Mouse (Mus musculus): ENCODE results near the gene Pglyrp1. TPM values are rescaled to one million over a fixed set of nuclear protein-coding genes. Genes with fewer than 3 reads are reported as not detected.

Gene Pglyrp1
- polyA plus RNA-seq, 1 experiment: not detected

GRCm38 (mm10) chr7:18872816-18873215 lies 1.7 kb downstream of the Pglyrp1 start:
- no peaks in the 10 kb centered on the region for H3K36me3 ChIP-seq (ENCODE audit: control insufficient read depth, insufficient read depth)
- no peaks in the 10 kb centered on the region for H3K79me2 ChIP-seq (ENCODE audit: control insufficient read depth, insufficient read depth)
- H3K4me3 ChIP-seq: no peak overlapping the region
- H3K4me2 ChIP-seq (ENCODE audit: low read depth): peak overlapping the region; percentile 91
- no peak for TF ChIP-seq MYOD1 (IDR thresholded peaks at IDR 0.05; ENCODE audit: control insufficient read depth in 1 of 3, insufficient read length in 2 of 3, low read depth in 2 of 3)
- no peak for TF ChIP-seq POLR2A (IDR thresholded peaks at IDR 0.05; ENCODE audit: insufficient read length, low read depth)
- TF ChIP-seq USF1 (IDR thresholded peaks at IDR 0.05; ENCODE audit: low read depth): no peak
- TF ChIP-seq POLR2AphosphoS2 (IDR thresholded peaks at IDR 0.05; ENCODE audit: insufficient read length, low read depth): no peak
- TF ChIP-seq REST (IDR thresholded peaks at IDR 0.05; ENCODE audit: insufficient read depth, insufficient read length): no peak
- H3ac ChIP-seq (ENCODE audit: control insufficient read depth, insufficient read length): no peak overlapping the region
- no peaks in the 10 kb centered on the region for H3K27me3 ChIP-seq (ENCODE audit: control insufficient read depth, insufficient read depth, insufficient read length)

- Histone ChIP-seq H3K4me2 (ENCODE audit: low read depth) (peak overlapping the region; percentile 91), H3K4me3 (no peak overlapping the region), H3K36me3 (ENCODE audit: control insufficient read depth, insufficient read depth) (no peaks in the 10 kb centered on the region), H3ac (ENCODE audit: control insufficient read depth, insufficient read length) (no peak overlapping the region), H3K27me3 (ENCODE audit: control insufficient read depth, insufficient read depth, insufficient read length) (no peaks in the 10 kb centered on the region), H3K79me2 (ENCODE audit: control insufficient read depth, insufficient read depth) (no peaks in the 10 kb centered on the region)
- TF ChIP-seq USF1 (IDR thresholded peaks at IDR 0.05; ENCODE audit: low read depth) (no peak), POLR2AphosphoS2 (IDR thresholded peaks at IDR 0.05; ENCODE audit: insufficient read length, low read depth) (no peak), TCF12 (IDR thresholded peaks at IDR 0.05; ENCODE audit: insufficient read depth, poor library complexity, severe bottlenecking) (no peak), MAX (IDR thresholded peaks at IDR 0.05; ENCODE audit: low read depth) (no peak), CEBPB (IDR thresholded peaks at IDR 0.05; ENCODE audit: insufficient read depth, poor library complexity, severe bottlenecking) (no peak), TCF3 (IDR thresholded peaks at IDR 0.05; ENCODE audit: insufficient read length, low read depth) (no peak), MYOG (IDR thresholded peaks at IDR 0.05; ENCODE audit: control insufficient read depth in 1 of 3, insufficient read depth in 1 of 3, insufficient read length in 2 of 3, low read depth in 2 of 3) (no peak), SRF (IDR thresholded peaks at IDR 0.05; ENCODE audit: control insufficient read depth, insufficient read length, low read depth) (no peak), REST (IDR thresholded peaks at IDR 0.05; ENCODE audit: insufficient read depth, insufficient read length) (no peak), POLR2A (IDR thresholded peaks at IDR 0.05; ENCODE audit: insufficient read length, low read depth) (no peak), MYOD1 (IDR thresholded peaks at IDR 0.05; ENCODE audit: control insufficient read depth in 1 of 3, insufficient read length in 2 of 3, low read depth in 2 of 3) (no peak), E2F4 (IDR thresholded peaks at IDR 0.05; ENCODE audit: insufficient read depth) (no peak)
Measured at GRCm38 (mm10) chr7:18873253-18873652, 2.1 kb downstream of the Pglyrp1 start.

- no peak for TF ChIP-seq POLR2AphosphoS2 (IDR thresholded peaks at IDR 0.05; ENCODE audit: insufficient read length, low read depth)
- no peak for TF ChIP-seq TCF3 (IDR thresholded peaks at IDR 0.05; ENCODE audit: insufficient read length, low read depth)
- TF ChIP-seq TCF12 (IDR thresholded peaks at IDR 0.05; ENCODE audit: insufficient read depth, poor library complexity, severe bottlenecking): no peak
- TF ChIP-seq MAX (IDR thresholded peaks at IDR 0.05; ENCODE audit: low read depth): no peak
- no peak for TF ChIP-seq MYOD1 (IDR thresholded peaks at IDR 0.05; ENCODE audit: control insufficient read depth in 1 of 3, insufficient read length in 2 of 3, low read depth in 2 of 3)
- no peak for TF ChIP-seq E2F4 (IDR thresholded peaks at IDR 0.05; ENCODE audit: insufficient read depth)
- TF ChIP-seq SRF (IDR thresholded peaks at IDR 0.05; ENCODE audit: control insufficient read depth, insufficient read length, low read depth): no peak
- TF ChIP-seq REST (IDR thresholded peaks at IDR 0.05; ENCODE audit: insufficient read depth, insufficient read length): no peak
- no peak for TF ChIP-seq CEBPB (IDR thresholded peaks at IDR 0.05; ENCODE audit: insufficient read depth, poor library complexity, severe bottlenecking)
- no peak for TF ChIP-seq MYOG (IDR thresholded peaks at IDR 0.05; ENCODE audit: control insufficient read depth in 1 of 3, insufficient read depth in 1 of 3, insufficient read length in 2 of 3, low read depth in 2 of 3)
- TF ChIP-seq USF1 (IDR thresholded peaks at IDR 0.05; ENCODE audit: low read depth): no peak
- TF ChIP-seq POLR2A (IDR thresholded peaks at IDR 0.05; ENCODE audit: insufficient read length, low read depth): no peak
- no peak overlapping the region for H3K4me2 ChIP-seq (ENCODE audit: low read depth)
- no peaks in the 10 kb centered on the region for H3K27me3 ChIP-seq (ENCODE audit: control insufficient read depth, insufficient read depth, insufficient read length)
- no peaks in the 10 kb centered on the region for H3K36me3 ChIP-seq (ENCODE audit: control insufficient read depth, insufficient read depth)
- H3K79me2 ChIP-seq (ENCODE audit: control insufficient read depth, insufficient read depth): no peaks in the 10 kb centered on the region
- no peak overlapping the region for H3K4me3 ChIP-seq
- no peak overlapping the region for H3ac ChIP-seq (ENCODE audit: control insufficient read depth, insufficient read length)
Measured at GRCm38 (mm10) chr7:18875372-18875771, 4.2 kb downstream of the Pglyrp1 start.

- Histone ChIP-seq H3K36me3 (ENCODE audit: control insufficient read depth, insufficient read depth) (no peaks in the 10 kb centered on the region), H3K27me3 (ENCODE audit: control insufficient read depth, insufficient read depth, insufficient read length) (no peaks in the 10 kb centered on the region), H3ac (ENCODE audit: control insufficient read depth, insufficient read length) (no peak overlapping the region), H3K4me2 (ENCODE audit: low read depth) (no peak overlapping the region), H3K79me2 (ENCODE audit: control insufficient read depth, insufficient read depth) (no peaks in the 10 kb centered on the region), H3K4me3 (no peak overlapping the region)
- TF ChIP-seq REST (IDR thresholded peaks at IDR 0.05; ENCODE audit: insufficient read depth, insufficient read length): no peak
- TF ChIP-seq MYOG (IDR thresholded peaks at IDR 0.05; ENCODE audit: control insufficient read depth in 1 of 3, insufficient read depth in 1 of 3, insufficient read length in 2 of 3, low read depth in 2 of 3): no peak
Measured at GRCm38 (mm10) chr7:18878691-18879090, 7.6 kb downstream of the Pglyrp1 start.

GRCm38 (mm10) chr7:18883991-18884744 lies 13.0 kb downstream of the Pglyrp1 start:
- Histone ChIP-seq H3K4me2 (ENCODE audit: low read depth) (no peak overlapping the region), H3K4me3 (no peak overlapping the region), H3K79me2 (ENCODE audit: control insufficient read depth, insufficient read depth) (no peaks in the 10 kb centered on the region), H3ac (ENCODE audit: control insufficient read depth, insufficient read length) (no peak overlapping the region), H3K27me3 (ENCODE audit: control insufficient read depth, insufficient read depth, insufficient read length) (no peaks in the 10 kb centered on the region), H3K36me3 (ENCODE audit: control insufficient read depth, insufficient read depth) (no peaks in the 10 kb centered on the region)
- TF ChIP-seq SRF (IDR thresholded peaks at IDR 0.05; ENCODE audit: control insufficient read depth, insufficient read length, low read depth) (no peak), REST (IDR thresholded peaks at IDR 0.05; ENCODE audit: insufficient read depth, insufficient read length) (no peak), MYOG (IDR thresholded peaks at IDR 0.05; ENCODE audit: control insufficient read depth in 1 of 3, insufficient read depth in 1 of 3, insufficient read length in 2 of 3, low read depth in 2 of 3) (no peak), POLR2AphosphoS2 (IDR thresholded peaks at IDR 0.05; ENCODE audit: insufficient read length, low read depth) (no peak), TCF12 (IDR thresholded peaks at IDR 0.05; ENCODE audit: insufficient read depth, poor library complexity, severe bottlenecking) (no peak), CEBPB (IDR thresholded peaks at IDR 0.05; ENCODE audit: insufficient read depth, poor library complexity, severe bottlenecking) (no peak)

Measured in myocyte (in vitro differentiated cells).